Mouse (Mus musculus) midbrain, embryonic 12.5 days (tissue): ENCODE measurements at regions not wholly inside any gene's neighbourhood (a gene's known extent, or its start where the extent isn't known, plus 50 kb on each side); places are given as distances from the start of the nearest gene placed in this dataset.

Experiments
- ATAC-seq: fragments of 200-750 bp; cut with Nextera tagmentation; 2 replicates; pipeline ENCODE4 v1.8.0; 2017; ENCODE audit warnings: low read depth, moderate TSS enrichment, moderate library complexity; ENCODE audit not compliant: low FRiP score
- H3K27ac ChIP-seq: fragments of 300-500 bp; sonication (generic); replicated peaks from 2 replicates; pipeline ENCODE4 v1.5.1; 2016; ENCODE audit warnings: mild to moderate bottlenecking
- H3K27me3 ChIP-seq: fragments of 300-500 bp; sonication (generic); 2 replicates; pipeline ENCODE4 v1.6.1; 2016; ENCODE audit warnings: mild to moderate bottlenecking
- H3K36me3 ChIP-seq: fragments of 300-500 bp; sonication (generic); 2 replicates; pipeline ENCODE4 v1.6.1; 2016
- H3K4me1 ChIP-seq: fragments of 300-500 bp; sonication (generic); 2 replicates; pipeline ENCODE4 v1.6.1; 2016
- H3K4me2 ChIP-seq: fragments of 300-500 bp; sonication (generic); replicated peaks from 2 replicates; pipeline ENCODE4 v1.6.1; 2016; ENCODE audit warnings: mild to moderate bottlenecking, moderate library complexity
- H3K4me3 ChIP-seq: fragments of 300-500 bp; sonication (generic); 2 replicates; pipeline ENCODE4 v1.5.1; 2016; ENCODE audit warnings: mild to moderate bottlenecking
- H3K9ac ChIP-seq: fragments of 300-500 bp; sonication (generic); replicated peaks from 2 replicates; pipeline ENCODE4 v1.6.1; 2016; ENCODE audit warnings: mild to moderate bottlenecking, moderate library complexity
- H3K9me3 ChIP-seq: fragments of 300-500 bp; sonication (generic); 2 replicates; pipeline ENCODE4 v1.6.1; 2016; ENCODE audit warnings: mild to moderate bottlenecking
- WGBS: fragments of 180-500 bp; shearing (Covaris S2); methylation state at CpG from one replicate; pipeline ENCODE4 v1.1.7; 2016; 5-methylcytosine and 5-hydroxymethylcytosine counted together

- no peaks in the 10 kb centered on the region for H3K27me3 ChIP-seq
- H3K9ac ChIP-seq: no peak overlapping the region
- no peak overlapping the region for H3K4me3 ChIP-seq
- H3K4me2 ChIP-seq: no peak overlapping the region
- peaks cover 4% of the 10 kb centered on the region; the same call in 1 of the 2 replicates for H3K4me1 ChIP-seq
- ATAC-seq: peak; percentile 30; the same call in 1 of the 2 replicates
- H3K9me3 ChIP-seq: no peaks in the 10 kb centered on the region
- no peak overlapping the region for H3K27ac ChIP-seq
- H3K36me3 ChIP-seq: no peaks in the 10 kb centered on the region
- WGBS: 63% methylated on average over 6 of the region's 6 CpGs
These were observed 235.6 kb downstream of the Galc start for GRCm38 (mm10) chr12:98023655-98024054.

DNA sequence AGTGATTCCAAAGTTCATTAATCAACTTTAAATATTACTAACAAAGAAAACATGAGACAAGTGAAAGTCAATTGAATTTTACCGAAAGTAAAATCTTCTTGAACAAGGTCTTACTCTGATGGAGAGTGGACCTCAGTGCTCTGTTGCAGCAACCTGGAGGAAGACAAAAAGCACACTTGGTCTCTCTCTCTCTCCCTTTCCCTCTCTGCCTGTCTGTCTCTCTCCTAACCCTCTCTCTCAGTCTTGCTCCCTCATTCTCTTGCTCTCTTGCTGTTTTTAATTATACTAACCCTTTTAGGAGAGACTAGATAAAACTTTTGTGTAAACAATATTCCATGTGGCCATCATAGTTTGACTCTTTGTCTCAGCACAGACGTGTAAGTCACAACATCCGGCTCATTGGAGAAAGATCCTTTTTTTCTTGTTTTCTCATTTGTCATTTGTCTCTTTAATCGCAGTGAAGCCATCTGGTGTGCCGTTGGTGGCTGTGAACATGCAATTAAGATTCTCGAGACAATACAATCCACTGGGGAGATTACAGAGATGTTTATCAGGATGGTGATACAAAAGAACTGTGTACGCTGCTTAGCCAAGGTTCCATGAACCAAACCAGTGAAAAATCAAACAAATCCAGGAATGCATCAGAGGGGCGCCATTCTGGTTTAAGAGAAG is 244.5 kb downstream of the Galc start:
- WGBS: 63% methylated on average over 8 of the region's 8 CpGs
- no peaks in the 10 kb centered on the region for H3K36me3 ChIP-seq
- H3K9ac ChIP-seq: no peak overlapping the region
- no peaks in the 10 kb centered on the region for H3K9me3 ChIP-seq
- H3K27me3 ChIP-seq: no peaks in the 10 kb centered on the region
- 0 out of 2 replicates have a peak, but pooled peaks cover 3% of the 10 kb centered on the region for H3K4me1 ChIP-seq
- H3K4me3 ChIP-seq: no peak overlapping the region
- 0 out of 2 replicates have a peak, but pooled peaks have one; percentile 27 for ATAC-seq
- no peak overlapping the region for H3K4me2 ChIP-seq
- no peak overlapping the region for H3K27ac ChIP-seq

GRCm38 (mm10) chr12:98009175-98009574 is 250.1 kb downstream of the Galc start:
- 0 out of 2 replicates have a peak, but pooled peaks cover 6% of the 10 kb centered on the region for H3K4me1 ChIP-seq
- H3K9me3 ChIP-seq: no peaks in the 10 kb centered on the region
- H3K4me3 ChIP-seq: no peak overlapping the region
- WGBS: 90% methylated on average over 2 of the region's 2 CpGs
- H3K36me3 ChIP-seq: no peaks in the 10 kb centered on the region
- no peak overlapping the region for H3K4me2 ChIP-seq
- H3K27me3 ChIP-seq: peaks cover 2% of the 10 kb centered on the region; the same call in 1 of the 2 replicates
- ATAC-seq: no peak
- H3K9ac ChIP-seq: no peak overlapping the region
- H3K27ac ChIP-seq: no peak overlapping the region

- H3K27me3 ChIP-seq: peaks cover 4% of the 10 kb centered on the region; the same call in 1 of the 2 replicates
- peak; percentile 44; the same call in 1 of the 2 replicates for ATAC-seq
- 47% methylated on average over 5 of the region's 5 CpGs for WGBS
These were observed 253.4 kb downstream of the Galc start for GRCm38 (mm10) chr12:98005671-98006469.

DNA sequence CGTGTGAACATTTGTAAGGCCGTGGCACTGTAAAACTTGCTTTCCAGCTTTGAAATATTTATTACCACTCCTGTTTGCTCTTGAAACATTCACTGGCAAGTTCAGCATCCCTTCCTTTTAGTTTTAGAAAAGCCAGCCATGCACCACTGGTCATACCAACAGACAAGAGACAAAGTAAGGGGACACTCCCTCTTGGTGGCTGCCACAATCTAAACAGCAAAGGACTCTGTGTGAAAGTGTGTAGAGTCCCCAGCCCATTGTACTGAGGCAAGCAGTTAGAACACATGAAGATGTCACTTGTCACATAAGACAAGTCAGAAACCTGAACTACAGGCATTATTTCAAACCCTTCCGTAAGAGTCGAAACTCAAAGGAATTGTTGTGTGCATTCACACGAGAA is 257.0 kb downstream of the Galc start:
- Histone ChIP-seq H3K4me2 (no peak overlapping the region), H3K4me1 (0 out of 2 replicates have a peak, but pooled peaks cover 6% of the 10 kb centered on the region), H3K9ac (no peak overlapping the region), H3K36me3 (no peaks in the 10 kb centered on the region), H3K4me3 (no peak overlapping the region), H3K27ac (no peak overlapping the region), H3K27me3 (peaks cover 9% of the 10 kb centered on the region; the same call in 1 of the 2 replicates), H3K9me3 (no peaks in the 10 kb centered on the region)
- WGBS: 72% methylated on average over 5 of the region's 5 CpGs
- ATAC-seq: no peak

More at GRCm38 (mm10) chr12:98005671-98006469, 253.4 kb downstream of the Galc start:
- H3K4me2 ChIP-seq: no peak overlapping the region
- H3K4me1 ChIP-seq: 0 out of 2 replicates have a peak, but pooled peaks cover 6% of the 10 kb centered on the region
- no peaks in the 10 kb centered on the region for H3K9me3 ChIP-seq
- no peak overlapping the region for H3K4me3 ChIP-seq
- H3K36me3 ChIP-seq: no peaks in the 10 kb centered on the region
- no peak overlapping the region for H3K27ac ChIP-seq
- H3K9ac ChIP-seq: no peak overlapping the region

DNA sequence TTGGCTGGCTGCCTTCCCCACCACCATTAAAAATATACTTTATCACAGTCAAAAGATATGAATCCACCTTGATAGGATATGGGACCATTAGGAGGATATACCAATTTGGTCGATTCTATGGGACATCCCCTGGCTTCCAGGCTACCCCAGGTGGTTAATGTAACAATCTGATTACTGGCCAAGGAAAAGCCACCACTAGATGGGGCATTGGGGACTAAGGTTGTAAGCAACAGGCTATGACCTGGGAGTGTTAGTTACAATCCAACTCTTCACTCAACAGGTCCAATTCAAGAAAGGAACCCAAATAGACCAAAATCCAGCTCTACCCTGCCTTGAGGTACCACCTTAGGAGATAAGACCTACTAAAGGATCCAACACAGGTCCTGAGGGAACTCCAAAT is 264.4 kb downstream of the Galc start:
- WGBS: 70% methylated on average over 1 of the region's 1 CpGs
- Histone ChIP-seq H3K9ac (no peak overlapping the region), H3K27me3 (peaks cover 5% of the 10 kb centered on the region; the same call in 1 of the 2 replicates), H3K4me1 (no peaks in the 10 kb centered on the region), H3K27ac (no peak overlapping the region), H3K4me2 (no peak overlapping the region), H3K4me3 (no peak overlapping the region), H3K36me3 (no peaks in the 10 kb centered on the region), H3K9me3 (no peaks in the 10 kb centered on the region)
- no peak for ATAC-seq

DNA sequence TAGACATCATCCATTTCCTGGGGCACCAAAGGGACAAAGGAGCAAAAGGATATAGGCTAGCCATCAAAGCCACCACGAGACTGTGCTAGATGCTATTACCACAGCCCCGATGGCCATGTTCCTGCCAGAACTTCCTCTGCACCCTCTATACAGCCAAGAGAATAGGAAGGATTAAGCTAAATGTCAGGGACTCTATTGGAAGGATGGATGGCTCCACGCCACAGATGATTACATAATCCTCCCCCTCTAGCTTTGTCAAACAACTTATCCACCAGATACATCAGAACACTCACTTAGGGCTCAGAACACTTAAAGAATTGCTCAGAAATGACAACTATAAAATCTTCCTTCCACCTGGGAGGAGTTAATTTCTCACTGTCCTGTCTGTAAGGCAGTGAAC is 265.3 kb downstream of the Galc start:
- Histone ChIP-seq H3K4me3 (no peak overlapping the region), H3K9ac (no peak overlapping the region), H3K4me1 (no peaks in the 10 kb centered on the region), H3K4me2 (no peak overlapping the region), H3K36me3 (no peaks in the 10 kb centered on the region), H3K27me3 (no peaks in the 10 kb centered on the region), H3K9me3 (no peaks in the 10 kb centered on the region), H3K27ac (no peak overlapping the region)
- WGBS: 79% methylated on average over 3 of the region's 3 CpGs
- no peak for ATAC-seq

DNA sequence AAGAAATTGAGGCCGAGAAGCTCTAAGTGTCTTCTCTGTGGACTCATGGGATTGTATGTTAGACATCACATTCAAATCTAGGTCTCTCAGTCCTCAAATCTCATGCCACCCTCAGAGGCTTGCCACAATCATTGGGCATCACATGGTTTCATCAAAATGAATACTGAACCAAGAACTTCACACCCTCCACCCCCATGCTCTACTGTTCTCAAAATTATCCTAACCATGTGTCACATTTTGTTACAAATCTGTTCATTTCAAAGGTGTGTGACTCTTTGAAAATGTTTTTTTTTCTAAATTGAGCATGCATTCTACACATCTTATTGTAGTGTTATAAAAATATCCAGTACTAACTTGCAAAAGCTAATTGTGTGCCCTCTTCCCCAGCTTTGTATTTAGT is 275.9 kb downstream of the Galc start:
- H3K9me3 ChIP-seq: 0 out of 2 replicates have a peak, but pooled peaks cover 6% of the 10 kb centered on the region
- no peak overlapping the region for H3K9ac ChIP-seq
- H3K36me3 ChIP-seq: no peaks in the 10 kb centered on the region
- H3K27ac ChIP-seq: no peak overlapping the region
- no peak overlapping the region for H3K4me3 ChIP-seq
- H3K4me1 ChIP-seq: peaks cover 5% of the 10 kb centered on the region; the same call in 1 of the 2 replicates
- H3K4me2 ChIP-seq: no peak overlapping the region
- 96% methylated on average over 1 of the region's 1 CpGs for WGBS
- no peaks in the 10 kb centered on the region for H3K27me3 ChIP-seq
- no peak for ATAC-seq

DNA sequence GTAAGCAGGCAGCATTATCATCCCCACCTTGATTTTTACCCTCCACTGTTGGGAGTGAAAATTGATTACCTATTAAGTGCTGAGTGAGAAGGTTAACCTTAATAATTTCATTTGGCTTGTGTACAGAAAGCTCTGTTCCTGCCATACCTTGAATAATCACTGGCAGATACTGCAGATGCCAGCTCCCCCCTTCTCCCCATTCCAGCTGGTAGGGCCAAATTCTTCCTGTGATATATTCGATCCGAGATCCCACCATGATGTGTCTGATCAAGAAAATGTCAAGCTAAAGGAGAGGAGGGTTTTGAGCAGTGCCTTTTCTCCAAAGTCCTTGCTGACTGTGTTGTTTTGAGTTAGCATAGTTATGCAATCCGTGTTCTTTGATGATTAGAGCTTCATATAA is 280.6 kb downstream of the Galc start:
- Histone ChIP-seq H3K4me3 (no peak overlapping the region), H3K36me3 (no peaks in the 10 kb centered on the region), H3K27ac (no peak overlapping the region), H3K27me3 (peaks cover 16% of the 10 kb centered on the region; the same call in 1 of the 2 replicates), H3K4me2 (no peak overlapping the region), H3K9ac (no peak overlapping the region), H3K9me3 (0 out of 2 replicates have a peak, but pooled peaks cover 6% of the 10 kb centered on the region), H3K4me1 (peaks cover 17% of the 10 kb centered on the region)
- WGBS: 71% methylated on average over 3 of the region's 3 CpGs
- no peak for ATAC-seq

DNA sequence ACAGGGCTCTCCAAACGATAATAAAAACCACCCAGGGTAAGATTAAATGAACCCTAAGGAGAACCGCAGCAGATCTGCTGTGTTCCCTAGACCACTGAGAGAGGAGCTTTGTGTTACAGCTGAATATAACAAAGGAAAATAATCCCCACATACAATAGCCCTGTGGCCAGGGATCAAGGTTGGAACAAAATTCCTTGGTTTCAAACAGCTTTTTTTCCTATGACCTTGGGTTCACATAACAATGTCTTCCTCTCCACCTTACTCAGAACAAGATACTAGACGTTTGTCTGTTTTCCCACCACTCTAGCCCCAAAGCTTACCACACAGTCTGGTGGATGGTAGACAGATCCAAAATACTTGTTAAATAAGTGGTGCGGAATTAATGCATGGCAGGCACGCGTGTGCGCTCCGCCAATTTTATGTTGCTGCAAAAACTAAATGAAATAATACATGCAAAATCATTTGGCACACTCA is 281.0 kb downstream of the Galc start:
- Histone ChIP-seq H3K4me1 (peaks cover 17% of the 10 kb centered on the region), H3K4me3 (no peak overlapping the region), H3K27me3 (peaks cover 16% of the 10 kb centered on the region; the same call in 1 of the 2 replicates), H3K4me2 (peak overlapping the region; percentile 11; the same call in 1 of the 2 replicates), H3K9me3 (0 out of 2 replicates have a peak, but pooled peaks cover 6% of the 10 kb centered on the region), H3K9ac (no peak overlapping the region), H3K36me3 (no peaks in the 10 kb centered on the region), H3K27ac (no peak overlapping the region; the same call in 1 of the 2 replicates)
- peak; percentile 83 for ATAC-seq
- 31% methylated on average over 8 of the region's 8 CpGs for WGBS

GRCm38 (mm10) chr12:97977633-97978032 is 281.6 kb downstream of the Galc start:
- ATAC-seq: no peak
- H3K27me3 ChIP-seq: peaks cover 16% of the 10 kb centered on the region; the same call in 1 of the 2 replicates
- no peaks in the 10 kb centered on the region for H3K36me3 ChIP-seq
- peak overlapping the region; percentile 11; the same call in 1 of the 2 replicates for H3K4me2 ChIP-seq
- peaks cover 17% of the 10 kb centered on the region for H3K4me1 ChIP-seq
- 32% methylated on average over 3 of the region's 3 CpGs for WGBS
- no peak overlapping the region; the same call in 1 of the 2 replicates for H3K27ac ChIP-seq
- no peak overlapping the region for H3K4me3 ChIP-seq
- 0 out of 2 replicates have a peak, but pooled peaks cover 6% of the 10 kb centered on the region for H3K9me3 ChIP-seq
- no peak overlapping the region for H3K9ac ChIP-seq
